Mouse (Mus musculus): ENCODE results near the gene Ubxn7.
"Not testable (repeated sequence)": the region's sequence is repeated elsewhere in the genome, so short reads cannot be mapped to it uniquely, and the experiment has no call there.

Ubxn7 gene

DNA sequence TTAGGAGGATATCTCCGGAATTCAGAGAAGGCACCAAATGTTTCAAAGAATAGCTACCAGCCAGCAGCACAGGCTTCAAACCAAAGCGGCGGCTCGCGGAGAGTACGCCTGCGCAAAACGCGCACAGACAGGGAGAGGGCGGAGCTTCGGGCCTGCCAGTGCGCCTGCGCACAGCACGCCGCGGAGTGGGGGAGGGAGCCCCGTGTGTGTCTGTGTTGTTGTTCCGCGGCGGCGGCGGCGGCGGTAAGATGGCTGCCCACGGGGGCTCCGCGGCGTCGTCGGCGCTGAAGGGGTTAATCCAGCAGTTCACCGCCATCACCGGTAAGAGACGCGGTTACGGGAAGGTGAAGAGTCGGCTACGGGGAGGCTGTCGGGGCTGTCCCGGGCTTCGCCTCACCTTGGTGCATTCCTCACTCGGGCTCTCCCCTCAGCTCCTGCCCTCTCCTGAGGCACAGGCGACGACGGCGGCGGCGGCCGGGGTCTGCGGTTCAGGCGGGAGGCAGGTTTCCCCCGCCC lies at the start of gene Ubxn7:
Ubxn7 (plus strand) TSS at position 218 of the 516 bp plus-strand sequence.
- DNase-seq, result peak; percentile 99

DNA sequence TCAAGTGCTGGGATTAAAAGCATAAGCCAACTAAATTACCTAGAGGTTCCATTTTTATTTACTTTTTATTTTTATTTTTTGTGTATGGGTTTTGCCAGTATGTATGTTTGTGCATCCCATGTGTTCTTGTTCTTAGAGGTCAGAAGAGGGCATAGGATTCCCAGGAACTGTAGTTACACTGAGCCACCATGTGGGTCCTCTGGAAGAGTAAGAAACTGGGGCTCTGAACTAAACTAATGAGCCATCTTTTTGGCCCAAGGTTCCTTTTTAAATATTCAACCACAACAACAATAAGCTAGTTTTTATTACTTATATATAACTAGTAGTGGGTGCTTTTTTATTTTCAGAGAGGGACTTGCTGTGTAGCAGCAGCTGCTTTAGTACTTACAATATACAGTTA lies 49.4 kb upstream of the Ubxn7 start:
- DNase-seq, result no peak

DNA sequence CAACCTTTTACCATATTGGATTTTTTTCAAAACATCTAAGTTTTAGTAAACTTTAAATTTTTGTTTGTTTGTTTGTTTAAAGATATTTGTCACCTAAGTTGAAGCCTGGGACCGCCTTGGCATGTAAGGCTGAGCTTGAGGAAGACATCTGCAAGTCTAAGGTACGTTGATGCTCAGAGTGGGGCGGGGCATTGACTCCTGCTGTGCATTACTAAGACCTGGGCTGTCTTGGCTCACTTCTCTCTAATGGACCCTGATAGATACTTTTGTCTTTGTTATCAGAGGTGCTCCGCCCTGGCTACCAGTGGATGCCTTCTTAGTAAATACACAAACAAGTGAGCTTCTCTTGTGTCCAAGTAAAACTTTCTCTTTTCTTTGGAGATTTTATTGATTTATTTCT lies 40.2 kb upstream of the Ubxn7 start:
- DNase-seq, result no peak

DNA sequence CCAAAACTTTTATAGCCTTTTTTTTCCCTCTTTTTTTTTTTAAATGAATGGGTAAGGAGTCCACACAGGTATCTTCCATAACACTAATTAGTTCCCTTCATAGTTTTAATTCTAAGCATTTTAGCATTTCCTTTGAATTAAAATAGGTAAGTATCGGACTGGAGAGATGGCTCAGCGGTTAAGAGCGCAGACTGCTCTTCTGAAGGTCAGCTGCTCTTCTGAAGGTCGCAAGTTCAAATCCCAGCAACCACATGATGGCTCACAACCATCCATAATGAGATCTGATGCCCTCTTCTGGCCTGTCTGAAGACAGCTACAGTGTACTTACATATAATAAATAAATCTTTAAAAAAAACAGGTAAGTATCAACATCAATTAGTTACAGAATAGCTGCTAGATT lies 32.4 kb upstream of the Ubxn7 start:
- not testable (repeated sequence) for DNase-seq

DNA sequence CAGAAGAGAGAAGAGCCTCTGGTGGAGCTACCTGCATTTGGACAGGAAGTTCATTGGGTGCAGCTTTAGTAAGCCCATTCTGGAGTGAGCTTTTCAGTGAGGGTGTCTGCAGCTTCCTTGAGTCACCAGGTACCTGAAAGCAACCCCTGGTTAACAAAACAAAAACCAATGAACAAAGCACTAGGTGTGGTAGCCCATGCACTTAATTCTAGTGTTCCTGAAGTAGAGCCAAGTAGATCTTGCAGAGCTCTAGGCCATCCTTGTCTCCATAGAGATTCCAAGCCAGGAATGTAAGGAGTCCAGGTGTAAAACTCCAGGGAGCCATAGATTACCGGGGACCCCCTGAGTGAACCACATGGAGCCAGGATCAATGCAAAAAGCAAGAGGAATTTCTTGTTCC lies 29.0 kb upstream of the Ubxn7 start:
- DNase-seq, result no peak

DNA sequence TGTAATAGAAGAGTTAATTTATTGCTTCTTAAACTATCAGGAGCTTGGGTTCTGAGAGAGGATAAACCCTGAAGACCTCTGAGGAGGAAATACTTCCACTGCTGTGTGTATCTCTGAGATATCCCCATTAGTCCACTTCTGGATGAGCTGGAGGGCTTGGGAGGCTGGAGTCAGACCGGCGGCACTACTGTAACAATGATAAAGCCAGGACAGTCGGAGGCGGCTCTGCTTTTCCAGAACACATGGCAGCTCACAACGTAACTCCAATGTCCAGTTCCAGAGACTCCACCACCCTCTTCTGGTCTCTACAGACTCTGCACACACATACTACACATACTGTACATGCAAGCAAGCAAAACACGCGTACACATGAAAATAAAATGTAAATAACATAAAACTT lies 28.2 kb upstream of the Ubxn7 start:
- no peak for DNase-seq

DNA sequence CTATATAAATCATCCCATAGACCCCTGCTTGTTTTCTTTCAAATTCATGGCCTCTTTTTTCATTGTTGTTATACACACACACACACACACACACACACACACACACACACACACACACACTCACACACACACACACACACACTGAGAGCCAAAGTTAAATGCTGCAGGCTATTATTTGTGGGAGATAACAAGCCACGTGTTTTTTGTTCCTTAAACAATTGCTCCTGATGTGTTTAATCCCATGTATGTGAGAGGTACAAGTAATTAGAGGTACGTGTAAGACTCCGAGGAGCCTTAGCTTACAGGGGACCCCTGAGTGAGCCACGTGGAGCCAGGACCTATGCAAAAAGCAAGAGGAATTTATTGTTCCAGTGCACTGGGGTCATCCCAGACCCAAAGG lies 20.1 kb upstream of the Ubxn7 start:
- DNase-seq, result no peak

DNA sequence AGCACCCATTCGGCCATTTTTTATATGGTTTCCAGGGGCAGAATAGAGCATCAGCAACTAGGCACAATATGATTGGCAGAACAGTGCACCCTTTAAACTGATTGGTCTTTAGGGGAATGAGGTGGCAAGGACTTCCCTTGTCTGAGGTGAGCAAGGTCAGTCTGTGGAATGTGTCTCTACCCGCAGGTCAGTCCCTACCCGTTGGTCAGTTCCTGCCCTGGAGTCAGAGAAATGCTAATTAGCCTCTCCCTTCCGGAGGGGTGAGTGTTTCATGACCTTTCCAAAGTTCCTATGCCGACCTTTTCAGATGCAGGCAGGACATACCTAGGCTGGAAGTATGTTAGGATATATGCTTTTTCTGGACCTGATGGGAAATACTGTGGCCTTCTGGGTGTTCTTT lies 19.7 kb upstream of the Ubxn7 start:
- DNase-seq, result no peak

DNA sequence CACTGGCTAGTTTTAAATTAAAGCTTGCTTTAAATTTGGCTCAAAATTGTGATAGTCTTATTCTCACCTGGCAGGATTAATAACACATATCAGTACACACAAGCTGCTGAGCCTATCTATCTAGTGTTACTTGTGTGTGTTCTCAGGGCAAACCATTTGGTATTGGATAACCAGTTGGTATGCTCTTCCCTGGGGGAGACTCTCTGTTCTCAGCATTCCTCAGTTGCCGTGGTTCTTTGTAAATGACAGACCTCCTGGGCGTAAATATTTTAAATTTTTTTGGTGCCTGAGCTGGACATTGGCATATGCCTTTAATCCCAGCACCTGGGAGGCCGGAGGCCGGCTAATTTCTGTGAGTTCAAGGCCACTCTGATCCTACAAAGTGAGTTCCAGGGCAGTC lies 19.2 kb upstream of the Ubxn7 start:
- no peak for DNase-seq

DNA sequence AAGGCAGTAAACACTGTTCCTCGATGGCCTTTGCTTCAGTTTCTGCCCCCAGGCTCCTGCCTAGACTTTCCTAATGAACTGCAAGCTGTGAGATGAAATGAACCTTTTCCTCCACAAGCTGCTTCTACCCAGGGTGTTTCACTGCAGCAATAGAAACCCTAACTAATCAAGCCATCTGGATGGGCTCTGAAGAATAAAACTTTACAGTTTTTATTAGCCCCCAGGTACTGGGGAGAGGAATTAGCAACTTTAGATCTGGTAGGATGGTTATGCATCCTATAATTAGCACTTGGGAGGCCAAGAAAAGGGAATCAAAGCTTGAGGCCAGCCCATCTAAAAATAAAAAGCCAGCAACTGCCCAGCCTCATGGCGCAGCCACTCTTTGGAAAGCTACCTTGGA lies 15.5 kb upstream of the Ubxn7 start:
- no peak for DNase-seq

DNA sequence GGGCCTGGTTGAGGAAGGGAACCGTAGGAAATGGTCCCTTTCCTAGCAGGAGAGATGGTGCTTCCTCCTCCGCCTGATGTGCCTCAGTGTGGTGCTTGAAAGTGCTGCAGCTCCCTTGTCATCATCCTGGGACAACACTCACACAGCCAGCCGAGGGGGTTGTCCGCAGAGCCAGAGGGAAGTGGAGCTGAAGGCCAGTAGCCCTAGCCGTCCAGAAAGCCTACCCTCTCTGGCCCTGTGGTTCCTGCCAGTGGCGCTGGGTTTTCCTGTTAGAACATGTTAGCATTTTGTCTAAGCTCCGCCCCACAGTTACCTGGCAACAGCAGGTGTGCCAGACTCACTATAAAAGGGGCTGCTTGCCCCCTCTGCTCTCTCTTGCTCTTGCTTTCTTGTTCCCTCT lies 8.1 kb upstream of the Ubxn7 start:
- no peak for DNase-seq

DNA sequence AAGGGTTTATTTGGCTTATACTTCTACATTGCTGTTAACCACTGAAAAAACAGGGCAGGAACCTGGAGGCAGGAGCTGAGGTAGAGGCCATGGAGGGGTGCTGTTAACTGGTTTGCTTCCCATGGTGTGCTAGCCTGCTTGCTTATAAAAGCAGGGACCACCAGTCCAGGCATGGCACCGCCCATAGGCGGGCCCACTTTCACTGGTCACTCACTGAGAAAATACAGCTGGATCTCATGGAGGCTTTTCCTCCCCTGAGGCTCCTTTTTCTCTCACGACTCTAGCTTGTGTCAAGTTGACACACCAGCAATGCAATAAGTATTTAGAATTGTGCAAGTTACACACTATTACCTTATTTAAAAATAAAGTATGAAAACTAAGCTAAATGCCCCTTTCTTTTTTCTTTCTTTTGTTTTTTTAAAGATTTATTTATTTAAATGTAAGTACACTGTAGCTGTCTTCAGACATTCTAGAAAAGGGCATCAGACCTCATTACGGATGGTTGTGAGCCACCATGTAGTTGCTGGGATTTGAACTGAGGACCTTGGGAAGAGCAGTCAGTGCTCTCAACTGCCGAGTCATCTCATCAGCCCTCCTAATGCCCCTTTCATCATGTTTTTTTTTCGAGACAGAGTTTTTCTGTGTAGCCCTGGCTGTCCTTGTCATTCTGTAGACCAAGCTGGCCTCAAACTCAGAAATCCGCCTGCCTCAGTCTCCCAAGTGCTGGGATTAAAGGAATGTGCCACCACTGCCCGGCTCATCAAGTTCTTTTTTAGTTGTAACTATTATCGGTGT lies 984 bp upstream of the Ubxn7 start:
- no peak for DNase-seq

DNA sequence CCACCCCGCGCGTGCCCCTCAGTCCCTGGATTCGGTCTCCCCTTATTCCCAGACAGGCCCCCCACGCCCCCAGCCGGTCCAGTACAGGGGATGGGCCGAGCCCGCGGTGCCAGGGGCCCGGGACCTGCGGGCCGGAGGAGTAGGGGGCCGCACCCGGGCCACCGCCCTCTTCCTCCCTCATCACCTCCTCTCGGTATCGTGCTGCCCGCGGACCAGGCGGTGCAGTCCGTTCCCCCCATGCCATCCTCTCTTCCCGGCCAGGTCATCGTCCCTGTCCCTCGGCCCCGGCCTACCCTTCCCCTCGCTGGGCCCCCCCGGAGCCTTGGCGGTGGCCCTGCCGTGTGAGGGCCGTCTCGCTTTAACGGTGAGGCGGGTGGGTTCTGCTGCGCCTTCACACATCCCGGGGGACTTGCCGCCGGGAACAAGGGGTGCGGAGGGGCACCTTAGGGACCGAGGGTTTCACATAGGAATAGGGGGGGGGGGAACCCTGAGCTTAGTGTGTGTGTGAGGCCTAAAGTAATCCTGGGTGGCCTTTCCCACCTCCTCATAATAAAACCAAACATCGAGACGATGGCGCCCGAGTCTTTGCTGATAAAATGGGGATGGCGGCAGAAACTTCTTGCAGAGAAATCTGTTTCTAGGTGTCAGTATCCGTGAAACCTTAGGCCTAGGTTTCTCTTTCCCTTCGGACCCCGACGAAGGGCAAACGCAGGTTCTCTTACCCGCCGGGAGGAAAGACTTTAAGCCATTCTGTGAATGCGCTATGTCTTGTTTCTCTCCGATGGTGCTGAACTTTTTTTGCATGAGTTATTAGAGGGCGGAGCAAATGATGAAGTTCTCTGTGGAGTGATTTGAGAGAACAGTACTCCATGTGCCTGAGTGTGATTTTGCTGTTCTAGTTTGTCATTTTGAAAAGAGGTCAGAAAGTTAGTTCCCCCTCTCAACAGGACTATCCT lies 777 bp downstream of the Ubxn7 start:
- peak; percentile 55 for DNase-seq

DNA sequence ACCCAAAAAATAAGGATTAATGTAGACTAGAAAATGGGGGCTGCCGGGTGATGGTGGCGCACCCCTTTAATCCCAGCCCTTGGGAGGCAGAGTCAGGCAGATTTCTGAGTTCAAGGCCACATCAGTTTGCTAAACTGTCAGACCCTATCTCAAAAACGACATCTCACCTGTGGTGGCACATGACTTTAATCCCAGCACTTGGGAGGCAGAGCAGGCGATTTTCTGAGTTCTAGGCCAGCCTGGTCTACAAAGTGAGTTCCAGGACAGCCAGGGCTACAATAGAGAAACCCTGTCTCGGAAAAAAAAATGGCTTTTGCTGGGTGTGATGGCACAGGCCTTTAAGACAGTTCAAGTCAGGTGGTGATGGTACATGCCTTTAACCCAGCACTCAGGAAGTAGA lies 3.1 kb downstream of the Ubxn7 start:
- no peak for DNase-seq

DNA sequence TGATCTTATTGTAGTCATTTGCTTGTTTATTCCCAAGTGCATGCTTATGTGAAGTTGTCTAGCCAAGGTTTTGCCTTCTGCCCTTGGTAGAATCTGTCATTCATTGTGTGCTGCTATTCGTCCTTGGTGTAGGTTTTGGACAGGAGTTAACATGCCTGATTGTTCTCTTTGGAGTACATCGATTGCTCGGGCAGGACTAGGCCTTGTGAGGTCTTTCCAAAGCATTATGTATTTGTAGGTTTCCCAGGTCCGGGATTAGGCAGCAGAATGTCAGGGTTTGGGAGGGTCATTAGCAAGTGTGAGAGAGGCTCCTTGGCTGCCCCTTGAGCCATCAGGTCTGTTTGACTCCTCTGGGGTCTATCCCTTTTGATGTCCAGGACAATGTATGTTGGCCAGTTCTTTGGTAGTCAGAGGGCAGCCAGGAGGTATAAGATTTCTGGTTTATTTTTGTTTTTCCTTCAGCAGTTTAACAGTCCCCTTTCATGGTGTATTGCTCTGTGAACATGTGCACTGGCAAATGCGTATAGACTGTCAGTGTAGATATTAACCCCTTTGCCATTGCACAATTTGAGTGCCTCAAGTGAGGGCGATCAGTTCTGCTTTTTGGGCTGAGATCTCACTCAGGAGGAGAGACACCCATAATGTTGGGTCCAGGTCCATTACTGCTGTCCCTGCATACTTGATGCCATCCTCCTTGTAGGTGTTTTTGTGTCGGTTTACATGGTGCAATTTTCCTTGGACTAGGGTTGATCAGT lies 4.1 kb downstream of the Ubxn7 start:
- no peak for DNase-seq

DNA sequence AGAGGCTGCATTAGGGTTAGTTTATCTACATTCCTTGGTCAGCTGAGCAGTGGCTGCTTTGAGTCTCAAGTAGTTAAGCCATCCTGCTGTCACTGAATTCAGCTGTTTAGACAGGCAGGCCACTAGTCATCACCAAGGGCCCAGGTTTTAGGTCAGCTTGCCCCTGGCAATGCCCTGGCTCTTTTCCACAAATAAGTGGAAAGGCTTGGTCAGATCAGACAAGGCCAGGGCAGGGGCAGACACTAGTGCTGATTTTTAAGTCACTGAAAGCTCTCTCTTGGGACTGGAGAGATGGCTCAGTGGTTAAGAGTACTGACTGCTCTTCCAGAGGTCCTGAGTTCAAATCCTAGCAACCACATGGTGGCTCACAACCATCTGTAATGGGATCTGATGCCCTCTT lies 4.9 kb downstream of the Ubxn7 start:
- DNase-seq, result no peak

DNA sequence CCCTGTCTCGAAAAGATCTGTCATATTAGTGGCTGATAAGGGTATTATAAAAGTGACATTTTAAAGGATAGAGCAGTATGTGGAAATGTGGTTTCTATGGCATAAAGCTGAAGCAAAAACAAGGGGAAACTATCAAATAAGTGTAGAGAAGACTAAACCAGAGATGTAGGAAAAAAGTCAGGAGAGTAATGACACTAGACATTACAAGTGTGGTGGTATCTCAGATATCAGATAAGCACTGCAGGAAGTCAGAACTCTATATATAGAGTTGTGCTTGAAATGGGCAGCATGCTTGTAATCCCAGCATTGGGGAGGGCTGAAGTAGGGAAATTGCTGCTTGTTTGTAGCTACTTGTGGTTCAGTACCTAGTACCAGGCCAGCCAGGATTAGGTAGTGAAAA lies 8.4 kb downstream of the Ubxn7 start:
- DNase-seq, result no peak

DNA sequence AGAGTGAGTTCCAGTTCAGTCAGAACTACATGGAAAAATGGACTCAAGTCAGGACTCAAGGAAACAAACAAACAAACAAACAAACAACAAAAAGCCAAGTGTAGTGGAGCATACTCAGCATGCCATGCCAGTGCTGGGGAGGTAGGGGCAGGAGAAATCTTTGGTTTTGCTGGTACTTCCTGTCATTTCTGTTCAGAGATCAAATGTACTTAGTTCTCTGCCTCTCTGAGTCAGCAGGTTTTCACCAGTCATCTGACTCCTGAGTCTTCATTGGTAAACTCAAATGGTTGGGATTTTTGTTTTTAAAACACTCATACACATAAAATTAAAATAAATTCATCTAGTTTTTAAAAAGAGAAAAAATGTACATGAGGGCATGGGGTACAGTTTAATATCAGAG lies 13.5 kb downstream of the Ubxn7 start:
- no peak for DNase-seq

DNA sequence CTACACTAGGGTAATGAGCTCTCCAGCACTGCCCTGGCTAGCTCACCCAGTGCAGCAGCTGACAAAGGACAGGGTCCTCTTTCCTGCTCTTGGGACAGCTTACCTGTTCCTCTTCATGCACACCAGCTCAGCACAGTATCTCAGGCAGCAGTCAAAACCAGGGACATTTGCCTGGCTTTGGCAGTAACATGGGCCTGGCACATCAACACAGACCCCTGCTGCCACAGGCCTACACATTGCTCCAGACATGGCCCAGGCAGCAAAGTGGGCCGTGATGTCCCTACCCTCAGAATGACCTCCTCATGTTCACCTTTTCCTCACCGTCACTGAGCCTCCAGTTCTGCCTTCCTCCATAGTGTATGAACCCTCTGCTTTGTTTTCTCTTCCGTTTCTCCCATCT lies 18.7 kb downstream of the Ubxn7 start:
- DNase-seq, result peak; percentile 58 to 66

DNA sequence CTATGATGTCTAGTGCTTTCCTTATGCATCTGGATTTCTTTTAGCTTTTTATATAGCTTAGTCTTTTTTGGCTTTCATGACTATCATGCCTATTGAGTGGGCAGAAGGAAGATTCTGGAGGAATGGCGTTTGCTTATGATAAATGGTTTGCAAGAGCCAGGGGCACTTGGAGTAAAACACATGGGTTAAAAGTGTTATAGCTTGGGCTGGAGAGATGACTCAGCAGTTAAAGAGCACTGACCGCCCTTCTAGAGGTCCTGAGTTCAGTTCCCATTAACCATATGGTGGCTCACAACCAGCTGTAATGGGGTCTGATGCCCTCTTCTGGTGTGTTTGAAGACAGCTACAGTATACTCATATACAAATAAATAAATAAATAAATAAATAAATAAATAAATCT lies 31.5 kb downstream of the Ubxn7 start:
- no peak for DNase-seq

DNA sequence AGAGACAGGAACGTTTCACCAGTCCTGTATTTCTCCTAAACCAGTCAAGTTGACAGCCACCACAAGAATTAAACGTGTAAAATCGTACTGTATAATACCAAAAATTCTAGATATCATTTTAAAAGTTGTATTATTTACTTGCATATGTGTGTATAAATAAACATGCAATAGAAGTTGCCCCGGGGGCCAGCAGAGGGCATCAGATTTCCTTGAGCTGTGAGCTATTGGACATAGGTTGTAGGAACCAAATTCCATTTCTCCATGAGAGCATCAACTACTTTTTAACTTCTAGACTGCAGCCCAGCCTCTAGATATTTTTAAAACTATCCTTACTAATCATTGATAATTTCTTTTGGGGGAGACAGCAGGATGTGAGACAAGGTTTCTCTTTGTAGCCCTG lies 39.3 kb downstream of the Ubxn7 start:
- peak; percentile 50 to 61 for DNase-seq

DNA sequence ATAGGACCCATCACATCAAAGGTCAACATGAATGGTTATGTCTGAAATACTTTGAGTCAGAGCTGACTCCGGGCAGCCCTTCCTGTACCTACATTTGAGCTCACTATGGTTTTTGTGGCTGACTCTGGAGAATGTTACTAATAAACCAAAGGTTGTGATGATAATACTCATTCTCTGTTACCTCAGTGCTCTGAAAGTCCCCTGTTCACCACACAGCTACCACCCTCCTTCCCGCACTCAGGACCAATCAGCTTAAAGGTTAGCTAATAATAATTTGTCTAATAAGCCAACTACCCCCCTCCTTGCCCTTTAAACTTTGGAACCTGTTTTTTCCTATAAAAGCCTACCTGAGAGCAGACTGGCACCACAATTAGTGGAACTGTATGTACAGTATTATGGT lies 47.5 kb downstream of the Ubxn7 start:
- DNase-seq, result no peak

DNA sequence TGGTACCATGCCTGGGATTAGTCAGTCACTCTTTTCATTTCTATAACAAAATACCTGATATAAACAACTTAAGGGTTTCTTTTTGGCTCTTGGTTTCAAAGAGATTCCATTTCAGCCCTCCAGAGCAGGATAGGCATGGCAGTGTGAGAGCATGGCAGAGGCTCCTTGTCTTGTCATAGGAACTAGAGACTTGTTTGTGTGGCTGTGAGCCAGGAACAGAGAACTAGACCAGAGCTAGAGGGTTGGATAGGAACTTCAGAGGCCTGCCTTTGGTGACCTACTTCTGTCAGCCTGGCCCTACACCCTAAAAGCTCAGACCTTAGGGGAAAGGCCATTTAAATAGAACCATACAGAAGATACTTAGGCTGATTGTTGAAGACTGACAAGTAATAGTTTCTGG lies 50.8 kb downstream of the Ubxn7 start:
- no peak for DNase-seq

All from cerebellum, postnatal 14 days (tissue).